Mouse (Mus musculus) frontal cortex, adult (tissue): ENCODE data around the gene Mixl1.

Experiments used
- ATAC-seq: cut with Nextera tagmentation; 2 replicates; pipeline ENCODE4 v1.9.2; 2017; ENCODE audit warnings: mild to moderate bottlenecking, moderate library complexity, mixed read lengths; ENCODE audit not compliant: low TSS enrichment

The Mixl1 gene

GRCm38 (mm10) chr1:180696626-180697352 lies at the start of gene Mixl1:
TSS of gene Mixl1 (minus strand) at chr1:180697034.
- ATAC-seq: no peak

- ATAC-seq: no peak
These were observed 32.4 kb upstream of the Mixl1 start for GRCm38 (mm10) chr1:180729231-180729630.

GRCm38 (mm10) chr1:180726183-180726582 lies 29.3 kb upstream of the Mixl1 start:
- peak; percentile 47 for ATAC-seq

- peak; percentile 97 for ATAC-seq
These were observed 28.9 kb upstream of the Mixl1 start, which contains the start of gene Acbd3 for GRCm38 (mm10) chr1:180725704-180726179. TSS of gene Acbd3 (plus strand) at chr1:180726043.

- no peak for ATAC-seq
These were observed 26.9 kb upstream of the Mixl1 start for GRCm38 (mm10) chr1:180723701-180724238.

- no peak for ATAC-seq
These were observed 25.8 kb upstream of the Mixl1 start for GRCm38 (mm10) chr1:180722608-180723007.

- ATAC-seq: peak; percentile 38; the same call in 1 of the 2 replicates
These were observed 23.3 kb upstream of the Mixl1 start for GRCm38 (mm10) chr1:180719951-180720689.

- no peak for ATAC-seq
These were observed 22.6 kb upstream of the Mixl1 start for GRCm38 (mm10) chr1:180719483-180719882.

- ATAC-seq: no peak
These were observed 21.9 kb upstream of the Mixl1 start for GRCm38 (mm10) chr1:180718756-180719155.

GRCm38 (mm10) chr1:180708935-180709776 lies 12.3 kb upstream of the Mixl1 start:
- no peak for ATAC-seq

GRCm38 (mm10) chr1:180707813-180708212 lies 11.0 kb upstream of the Mixl1 start:
- ATAC-seq: no peak

- no peak for ATAC-seq
These were observed 10.5 kb upstream of the Mixl1 start for GRCm38 (mm10) chr1:180707368-180707767.

- ATAC-seq: no peak
These were observed 6.6 kb upstream of the Mixl1 start for GRCm38 (mm10) chr1:180703400-180703799.

- ATAC-seq: no peak
These were observed 1.2 kb upstream of the Mixl1 start for GRCm38 (mm10) chr1:180698063-180698462.

- ATAC-seq: no peak
These were observed 5.5 kb downstream of the Mixl1 start for GRCm38 (mm10) chr1:180691284-180691683.
